Mouse (Mus musculus): ENCODE measurements around the gene Agxt2. TPM values are rescaled to one million over a fixed set of nuclear protein-coding genes. Genes with fewer than 3 reads are reported as not detected.

Gene Agxt2
- polyA plus RNA-seq, 1 experiment from 2014 or later, result 0.06 TPM

GRCm38 (mm10) chr15:10439963-10440362, 81.6 kb downstream of the Agxt2 start:
- Histone ChIP-seq H3K4me2 (no peak overlapping the region), H3K27me3 (replicated peaks) (no peaks in the 10 kb centered on the region), H3K9ac (replicated peaks) (no peak overlapping the region), H3K27ac (replicated peaks) (no peak overlapping the region), H3K36me3 (peaks cover 32% of the 10 kb centered on the region), H3K4me1 (no peaks in the 10 kb centered on the region), H3K4me3 (replicated peaks) (no peak overlapping the region), H3K9me3 (replicated peaks) (no peaks in the 10 kb centered on the region)
- no peak for ATAC-seq (ENCODE audit: low FRiP score)
- 80% methylated on average over 6 of the region's 6 CpGs for WGBS

DNA sequence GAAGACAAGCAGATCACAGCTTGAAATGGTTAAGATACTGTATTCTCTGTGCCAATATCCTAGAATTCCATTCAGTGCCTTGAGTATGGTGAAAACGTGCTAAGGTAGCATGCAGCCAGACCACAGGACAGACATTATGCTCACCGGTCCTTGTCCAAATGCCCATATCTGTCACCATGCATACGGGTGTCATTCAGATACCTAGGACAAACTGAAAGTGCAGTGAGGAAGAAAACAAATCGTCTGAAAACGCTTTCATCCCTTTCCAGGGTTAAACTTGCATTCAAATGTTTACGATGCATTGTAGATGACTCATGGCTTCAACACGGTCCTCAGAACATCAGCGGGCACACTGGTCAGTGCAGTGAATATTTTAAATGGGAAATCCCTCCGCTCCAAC, 83.2 kb downstream of the Agxt2 start:
- no peak overlapping the region for H3K9ac ChIP-seq (replicated peaks)
- no peak overlapping the region for H3K27ac ChIP-seq (replicated peaks)
- H3K4me1 ChIP-seq, result no peaks in the 10 kb centered on the region
- H3K4me3 ChIP-seq (replicated peaks), result no peak overlapping the region
- peaks cover 35% of the 10 kb centered on the region for H3K36me3 ChIP-seq
- no peak for ATAC-seq (ENCODE audit: low FRiP score)
- no peaks in the 10 kb centered on the region for H3K9me3 ChIP-seq (replicated peaks)
- whole genome bisulfite sequencing, result 88% methylated on average over 9 of the region's 9 CpGs
- no peaks in the 10 kb centered on the region for H3K27me3 ChIP-seq (replicated peaks)
- H3K4me2 ChIP-seq, result no peak overlapping the region

DNA sequence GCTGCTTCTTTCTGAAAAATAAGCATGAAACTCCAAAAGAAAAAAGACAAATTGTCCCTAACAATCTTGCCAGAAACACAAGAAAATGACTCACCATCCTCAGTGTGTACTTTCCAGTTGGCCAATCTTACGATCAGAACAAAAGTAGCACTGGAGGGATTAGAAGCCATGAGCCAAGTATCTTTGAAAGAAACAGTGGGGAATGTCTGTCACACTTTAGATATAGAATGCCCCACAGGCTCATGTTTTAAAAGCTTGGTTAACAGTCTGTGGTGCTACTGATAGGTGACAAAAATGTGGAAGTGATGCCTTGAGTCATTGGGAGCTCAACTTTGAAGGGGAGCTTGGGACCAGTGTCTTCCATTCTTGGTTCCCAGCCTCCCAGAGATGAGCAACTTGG, 83.9 kb downstream of the Agxt2 start:
- H3K9me3 ChIP-seq (replicated peaks), result no peaks in the 10 kb centered on the region
- no peak overlapping the region for H3K4me2 ChIP-seq
- no peak overlapping the region for H3K27ac ChIP-seq (replicated peaks)
- no peak overlapping the region for H3K9ac ChIP-seq (replicated peaks)
- WGBS, result 78% methylated on average over 1 of the region's 1 CpGs
- ATAC-seq (ENCODE audit: low FRiP score), result no peak
- H3K4me3 ChIP-seq (replicated peaks), result no peak overlapping the region
- H3K36me3 ChIP-seq, result peaks cover 34% of the 10 kb centered on the region
- H3K27me3 ChIP-seq (replicated peaks), result no peaks in the 10 kb centered on the region
- no peaks in the 10 kb centered on the region for H3K4me1 ChIP-seq

GRCm38 (mm10) chr15:10447102-10447501, 88.8 kb downstream of the Agxt2 start:
- no peak for ATAC-seq (ENCODE audit: low FRiP score)
- no peaks in the 10 kb centered on the region for H3K27me3 ChIP-seq (replicated peaks)
- H3K9ac ChIP-seq (replicated peaks), result no peak overlapping the region
- H3K4me1 ChIP-seq, result no peaks in the 10 kb centered on the region
- H3K9me3 ChIP-seq (replicated peaks), result no peaks in the 10 kb centered on the region
- no peak overlapping the region for H3K27ac ChIP-seq (replicated peaks)
- no peak overlapping the region for H3K4me2 ChIP-seq
- H3K36me3 ChIP-seq, result peaks cover 40% of the 10 kb centered on the region
- WGBS, result 89% methylated on average over 3 of the region's 3 CpGs
- no peak overlapping the region for H3K4me3 ChIP-seq (replicated peaks)

Other genes with a start within 250 kb of the Agxt2 start
- 3.8 and 4.0 TPM in 2 replicates for gene Prlr, start 181.3 kb upstream of the Agxt2 start, polyA plus RNA-seq (2015; fragmentation: Nextera tagmentation; extraction: Ambion mirVana)
- not detected in 2 replicates for gene Gm21973, start 33.2 kb upstream of the Agxt2 start, polyA plus RNA-seq (2015; fragmentation: Nextera tagmentation; extraction: Ambion mirVana)
- gene Dnajc21, start 112.0 kb downstream of the Agxt2 start, polyA plus RNA-seq (2015; fragmentation: Nextera tagmentation; extraction: Ambion mirVana), result 11.0 and 12.3 TPM in 2 replicates
- 48.7 and 59.4 TPM in 2 replicates for gene Brix1, start 127.4 kb downstream of the Agxt2 start, polyA plus RNA-seq (2015; fragmentation: Nextera tagmentation; extraction: Ambion mirVana)
- 25.5 and 33.0 TPM in 2 replicates for gene Rad1, start 127.5 kb downstream of the Agxt2 start, polyA plus RNA-seq (2015; fragmentation: Nextera tagmentation; extraction: Ambion mirVana)
- not detected in 2 replicates for gene Ttc23l, start 200.1 kb downstream of the Agxt2 start, polyA plus RNA-seq (2015; fragmentation: Nextera tagmentation; extraction: Ambion mirVana)

Measured in neural tube, embryonic 15.5 days (tissue).